Mouse (Mus musculus) myocyte (in vitro differentiated cells): ENCODE measurements around the gene Slc1a3. TPM values are rescaled to one million over a fixed set of nuclear protein-coding genes. Genes with fewer than 3 reads are reported as not detected.
A peak's percentile ranks its signal among the peaks of the same experiment; 100 is the strongest.

Experiments
- H3K27me3 ChIP-seq: one replicate; pipeline ENCODE4 v1.6.1; 2011; ENCODE audit not compliant: control insufficient read depth, insufficient read depth, insufficient read length
- H3K36me3 ChIP-seq: one replicate; pipeline ENCODE4 v1.6.1; 2011; ENCODE audit not compliant: control insufficient read depth, insufficient read depth
- H3K4me2 ChIP-seq: one replicate; pipeline ENCODE4 v1.6.1; 2011; ENCODE audit warnings: low read depth, control low read depth
- H3K4me3 ChIP-seq: one replicate; pipeline ENCODE4 v1.5.1; 2011; ENCODE audit warnings: mild to moderate bottlenecking, control low read depth, moderate library complexity
- H3K79me2 ChIP-seq: one replicate; pipeline ENCODE4 v1.6.1; 2011; ENCODE audit not compliant: control insufficient read depth, insufficient read depth
- H3ac ChIP-seq: one replicate; pipeline ENCODE4 v1.6.1; 2011; ENCODE audit not compliant: control insufficient read depth, insufficient read length
- CEBPB ChIP-seq: IDR thresholded peaks from 2 replicates; pipeline ENCODE4 v1.6.1; 2011; ENCODE audit warnings: mild to moderate bottlenecking, moderate library complexity; ENCODE audit not compliant: poor library complexity, insufficient read depth, severe bottlenecking
- E2F4 ChIP-seq: IDR thresholded peaks from one replicate; pipeline ENCODE4 v1.6.1; 2011; ENCODE audit warnings: mild to moderate bottlenecking, control low read depth, moderate library complexity; ENCODE audit not compliant: insufficient read depth
- MAX ChIP-seq: IDR thresholded peaks from one replicate; pipeline ENCODE4 v1.6.1; 2011; ENCODE audit warnings: low read depth, mild to moderate bottlenecking, control low read depth
- MYOD1 ChIP-seq, 3 experiments: IDR thresholded peaks; one replicate each; pipeline ENCODE4 v1.6.1; 2011; ENCODE audit warnings: control low read depth in 2 of 3, low read depth in 2 of 3, mild to moderate bottlenecking in 2 of 3, moderate library complexity in 1 of 3; ENCODE audit not compliant: insufficient read length in 2 of 3, control insufficient read depth in 1 of 3
- MYOG ChIP-seq, 3 experiments: IDR thresholded peaks; one replicate each; pipeline ENCODE4 v1.6.1; 2011; ENCODE audit warnings: control low read depth in 2 of 3, low read depth in 2 of 3, mild to moderate bottlenecking in 2 of 3; ENCODE audit not compliant: insufficient read length in 2 of 3, control insufficient read depth in 1 of 3, insufficient read depth in 1 of 3
- POLR2A ChIP-seq: IDR thresholded peaks from one replicate; pipeline ENCODE4 v1.6.1; 2011; ENCODE audit warnings: low read depth, mild to moderate bottlenecking, control low read depth, moderate library complexity; ENCODE audit not compliant: insufficient read length
- POLR2AphosphoS2 ChIP-seq: IDR thresholded peaks from one replicate; pipeline ENCODE4 v1.6.1; 2011; ENCODE audit warnings: low read depth, control low read depth; ENCODE audit not compliant: insufficient read length
- REST ChIP-seq: IDR thresholded peaks from one replicate; pipeline ENCODE4 v1.6.1; 2011; ENCODE audit warnings: mild to moderate bottlenecking, control low read depth, moderate library complexity; ENCODE audit not compliant: insufficient read depth, insufficient read length
- SRF ChIP-seq: IDR thresholded peaks from one replicate; pipeline ENCODE4 v1.6.1; 2011; ENCODE audit warnings: low read depth; ENCODE audit not compliant: control insufficient read depth, insufficient read length
- TCF12 ChIP-seq: IDR thresholded peaks from one replicate; pipeline ENCODE4 v1.6.1; 2011; ENCODE audit warnings: mild to moderate bottlenecking, control low read depth; ENCODE audit not compliant: poor library complexity, insufficient read depth, severe bottlenecking
- TCF3 ChIP-seq: IDR thresholded peaks from one replicate; pipeline ENCODE4 v1.6.1; 2011; ENCODE audit warnings: low read depth, control low read depth; ENCODE audit not compliant: insufficient read length
- USF1 ChIP-seq: IDR thresholded peaks from one replicate; pipeline ENCODE4 v1.6.1; 2011; ENCODE audit warnings: low read depth, mild to moderate bottlenecking, control low read depth, moderate library complexity
- polyA plus RNA-seq: library from polyadenylated mRNA; unstranded; fragments of >200 nt; fragmentation: generic; extraction: Trizol; gene quantifications from one replicate; pipeline ENCODE4 v1.2.1, GENCODE M21; 2012; ENCODE audit warnings: missing spikeins

The Slc1a3 gene
- polyA plus RNA-seq, 1 experiment: 0.47 TPM

GRCm38 (mm10) chr15:8682421-8682820 lies 28.1 kb downstream of the Slc1a3 start:
- Histone ChIP-seq H3K4me3 (no peak overlapping the region), H3K4me2 (no peak overlapping the region), H3K36me3 (no peaks in the 10 kb centered on the region), H3ac (no peak overlapping the region), H3K27me3 (no peaks in the 10 kb centered on the region), H3K79me2 (no peaks in the 10 kb centered on the region)
- no peak for TF ChIP-seq POLR2AphosphoS2
- TF ChIP-seq SRF: no peak
- no peak for TF ChIP-seq E2F4
- no peak for TF ChIP-seq POLR2A
- no peak for TF ChIP-seq CEBPB
- TF ChIP-seq MYOD1 (IDR thresholded peaks at IDR 0.05; ENCODE audit: control insufficient read depth in 1 of 3, insufficient read length in 2 of 3, low read depth in 2 of 3): no peak
- no peak for TF ChIP-seq TCF3
- no peak for TF ChIP-seq MAX
- TF ChIP-seq REST: no peak
- TF ChIP-seq TCF12: no peak
- TF ChIP-seq USF1: no peak
- no peak for TF ChIP-seq MYOG (IDR thresholded peaks at IDR 0.05; ENCODE audit: control insufficient read depth in 1 of 3, insufficient read depth in 1 of 3, insufficient read length in 2 of 3, low read depth in 2 of 3)

GRCm38 (mm10) chr15:8681971-8682370 lies 28.6 kb downstream of the Slc1a3 start:
- Histone ChIP-seq H3ac (no peak overlapping the region), H3K36me3 (no peaks in the 10 kb centered on the region), H3K4me3 (no peak overlapping the region), H3K79me2 (no peaks in the 10 kb centered on the region), H3K27me3 (no peaks in the 10 kb centered on the region), H3K4me2 (no peak overlapping the region)
- peak in 2 of 3 experiments; percentile 18 to 39 for TF ChIP-seq MYOD1 (IDR thresholded peaks at IDR 0.05; ENCODE audit: control insufficient read depth in 1 of 3, insufficient read length in 2 of 3, low read depth in 2 of 3)
- TF ChIP-seq MYOG (IDR thresholded peaks at IDR 0.05; ENCODE audit: control insufficient read depth in 1 of 3, insufficient read depth in 1 of 3, insufficient read length in 2 of 3, low read depth in 2 of 3): peak in 1 of 3 experiments; percentile 25
- TF ChIP-seq POLR2A: no peak

- Histone ChIP-seq H3K4me3 (no peak overlapping the region), H3K79me2 (no peaks in the 10 kb centered on the region), H3ac (no peak overlapping the region), H3K4me2 (no peak overlapping the region), H3K27me3 (no peaks in the 10 kb centered on the region), H3K36me3 (no peaks in the 10 kb centered on the region)
- no peak for TF ChIP-seq TCF3
- TF ChIP-seq MYOD1 (IDR thresholded peaks at IDR 0.05; ENCODE audit: control insufficient read depth in 1 of 3, insufficient read length in 2 of 3, low read depth in 2 of 3): no peak
- no peak for TF ChIP-seq POLR2AphosphoS2
- no peak for TF ChIP-seq SRF
- TF ChIP-seq CEBPB: no peak
- no peak for TF ChIP-seq REST
- no peak for TF ChIP-seq POLR2A
- TF ChIP-seq USF1: no peak
- no peak for TF ChIP-seq MAX
- TF ChIP-seq MYOG (IDR thresholded peaks at IDR 0.05; ENCODE audit: control insufficient read depth in 1 of 3, insufficient read depth in 1 of 3, insufficient read length in 2 of 3, low read depth in 2 of 3): no peak
- no peak for TF ChIP-seq TCF12
- TF ChIP-seq E2F4: no peak
These were observed 29.6 kb downstream of the Slc1a3 start for GRCm38 (mm10) chr15:8681009-8681408.

- Histone ChIP-seq H3K4me2 (peak overlapping the region; percentile 56), H3K79me2 (no peaks in the 10 kb centered on the region), H3K36me3 (no peaks in the 10 kb centered on the region), H3K4me3 (no peak overlapping the region), H3K27me3 (no peaks in the 10 kb centered on the region), H3ac (no peak overlapping the region)
- no peak for TF ChIP-seq USF1
- no peak for TF ChIP-seq E2F4
- no peak for TF ChIP-seq TCF12
- no peak for TF ChIP-seq MAX
- TF ChIP-seq TCF3: no peak
- no peak for TF ChIP-seq MYOG (IDR thresholded peaks at IDR 0.05; ENCODE audit: control insufficient read depth in 1 of 3, insufficient read depth in 1 of 3, insufficient read length in 2 of 3, low read depth in 2 of 3)
These were observed 33.6 kb downstream of the Slc1a3 start for GRCm38 (mm10) chr15:8676959-8677358.

- no peaks in the 10 kb centered on the region for H3K36me3 ChIP-seq
- no peaks in the 10 kb centered on the region for H3K27me3 ChIP-seq
- no peak overlapping the region for H3K4me3 ChIP-seq
- no peaks in the 10 kb centered on the region for H3K79me2 ChIP-seq
- H3K4me2 ChIP-seq: peak overlapping the region; percentile 56
- TF ChIP-seq CEBPB (no peak), TCF12 (no peak), POLR2AphosphoS2 (no peak), SRF (no peak), MAX (no peak), USF1 (no peak), REST (no peak), MYOD1 (IDR thresholded peaks at IDR 0.05; ENCODE audit: control insufficient read depth in 1 of 3, insufficient read length in 2 of 3, low read depth in 2 of 3) (no peak), E2F4 (no peak), TCF3 (no peak), MYOG (IDR thresholded peaks at IDR 0.05; ENCODE audit: control insufficient read depth in 1 of 3, insufficient read depth in 1 of 3, insufficient read length in 2 of 3, low read depth in 2 of 3) (no peak), POLR2A (no peak)
- no peak overlapping the region for H3ac ChIP-seq
These were observed 34.3 kb downstream of the Slc1a3 start for GRCm38 (mm10) chr15:8676211-8676691.
